Mouse (Mus musculus) layer of hippocampus, adult 9-10 months (tissue): ENCODE results near the gene Hist1h2bb.

Source experiments
- DNase-seq: peaks from one replicate; pipeline ENCODE4 v3.0.0; 2022; ENCODE audit warnings: low spot score

Hist1h2bb gene

GRCm38 (mm10) chr13:23749563-23750121, 3.1 kb downstream of the Hist1h2bb start:
- no peak for DNase-seq

DNA sequence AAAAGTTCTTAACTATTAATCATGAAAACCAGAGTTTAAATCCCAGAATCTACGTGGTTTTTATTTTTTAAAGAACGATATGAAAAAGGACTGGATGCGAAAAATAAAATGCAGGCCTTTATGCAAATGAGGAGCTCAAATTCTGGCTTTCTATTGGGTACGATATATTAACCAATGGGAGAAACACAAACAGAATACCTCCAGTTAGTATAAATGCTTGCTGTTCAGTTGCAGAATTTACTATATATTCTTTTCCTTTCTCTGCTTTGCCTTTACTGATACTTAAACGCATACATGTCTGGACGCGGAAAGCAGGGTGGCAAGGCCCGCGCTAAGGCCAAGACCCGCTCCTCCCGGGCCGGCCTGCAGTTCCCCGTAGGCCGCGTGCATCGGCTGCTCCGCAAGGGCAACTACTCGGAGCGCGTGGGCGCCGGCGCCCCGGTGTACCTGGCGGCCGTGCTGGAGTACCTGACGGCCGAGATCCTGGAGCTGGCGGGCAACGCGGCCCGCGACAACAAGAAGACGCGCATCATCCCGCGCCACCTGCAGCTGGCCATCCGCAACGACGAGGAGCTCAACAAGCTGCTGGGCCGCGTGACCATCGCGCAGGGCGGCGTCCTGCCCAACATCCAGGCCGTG, 4.4 kb downstream of the Hist1h2bb start, which contains the start of gene Hist1h2ab:
Hist1h2ab (plus strand) TSS at position 288 of the 639 bp plus-strand sequence.
- DNase-seq = peak; percentile 68

- DNase-seq = no peak
Observed at GRCm38 (mm10) chr13:23751478-23751956, 5.0 kb downstream of the Hist1h2bb start.

- DNase-seq = peak; percentile 87
Observed at GRCm38 (mm10) chr13:23752067-23752741, 5.7 kb downstream of the Hist1h2bb start, which contains the start of gene Hist1h3b. Hist1h3b (plus strand) TSS chr13:23752267.

DNA sequence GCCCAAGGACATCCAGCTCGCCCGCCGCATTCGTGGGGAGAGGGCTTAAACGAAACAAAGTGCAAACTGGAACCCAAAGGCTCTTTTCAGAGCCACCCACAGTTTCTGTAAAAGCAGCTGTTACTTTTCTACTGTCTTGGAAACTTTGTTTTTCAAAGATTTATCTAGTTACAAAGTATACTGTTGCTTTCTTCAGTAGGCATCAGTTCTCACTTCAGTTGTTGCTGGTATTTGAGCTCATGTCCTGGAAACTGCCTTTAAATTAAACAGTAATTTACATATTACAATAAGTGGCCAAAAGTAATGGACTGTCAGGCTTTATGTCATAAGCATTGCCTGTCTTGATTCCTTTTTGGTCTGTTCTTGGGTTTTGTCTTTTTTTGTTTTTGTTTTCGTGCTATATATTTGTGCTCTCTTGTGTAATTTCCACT, 6.2 kb downstream of the Hist1h2bb start:
- DNase-seq = no peak

DNA sequence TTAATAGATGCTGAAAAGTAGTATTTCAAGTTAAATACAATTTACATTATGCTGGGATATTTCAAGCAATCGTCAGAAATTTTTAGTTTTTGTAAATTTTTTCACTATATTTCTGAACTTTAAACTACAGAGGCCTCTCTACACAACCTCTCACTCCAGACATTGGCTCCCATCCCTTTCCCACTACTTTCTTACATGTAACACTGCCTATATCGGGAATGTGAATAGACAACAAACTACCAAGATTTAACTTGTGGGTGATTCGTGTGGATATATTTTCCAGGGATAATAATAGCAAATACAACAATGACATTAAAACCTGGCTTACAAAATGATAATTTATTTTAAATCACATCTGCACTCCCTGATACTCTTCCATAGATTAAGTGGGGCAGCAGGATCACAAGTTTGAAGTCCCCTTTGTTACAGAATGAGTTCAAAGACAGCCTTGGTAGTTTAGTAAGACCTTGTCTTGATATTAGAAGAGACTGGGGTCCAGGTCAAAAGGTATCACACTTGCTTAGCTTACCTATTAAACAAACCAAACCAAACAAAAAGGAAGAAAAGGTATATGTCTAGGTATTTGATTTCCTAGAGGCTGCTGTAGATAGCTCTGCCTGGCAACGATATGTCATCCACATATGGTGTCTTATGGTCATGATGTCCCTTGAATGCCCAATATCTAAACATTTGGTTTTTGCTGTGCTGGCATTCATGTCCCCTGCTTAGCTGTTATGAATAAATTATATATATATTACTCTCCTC, 7.0 kb downstream of the Hist1h2bb start:
- no peak for DNase-seq

DNA sequence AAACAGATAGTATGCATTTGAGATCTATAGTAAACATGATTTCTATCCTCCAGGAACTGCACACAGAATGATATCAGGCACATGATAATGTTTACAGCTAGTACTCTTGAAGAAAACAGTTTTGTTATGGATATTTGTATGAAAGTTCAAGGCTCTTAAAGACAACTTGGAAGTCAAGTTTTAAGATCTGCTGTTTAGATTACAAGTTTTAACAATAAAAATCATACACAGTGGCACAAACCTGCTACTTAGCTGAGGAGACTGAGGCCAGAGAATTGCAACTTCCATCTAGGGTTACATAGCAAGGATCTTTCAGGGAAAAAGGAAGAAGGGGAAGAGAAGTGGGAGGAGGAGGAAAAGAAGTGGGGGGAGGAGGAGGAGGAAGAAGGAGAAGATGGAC, 8.5 kb downstream of the Hist1h2bb start:
- no peak for DNase-seq

DNA sequence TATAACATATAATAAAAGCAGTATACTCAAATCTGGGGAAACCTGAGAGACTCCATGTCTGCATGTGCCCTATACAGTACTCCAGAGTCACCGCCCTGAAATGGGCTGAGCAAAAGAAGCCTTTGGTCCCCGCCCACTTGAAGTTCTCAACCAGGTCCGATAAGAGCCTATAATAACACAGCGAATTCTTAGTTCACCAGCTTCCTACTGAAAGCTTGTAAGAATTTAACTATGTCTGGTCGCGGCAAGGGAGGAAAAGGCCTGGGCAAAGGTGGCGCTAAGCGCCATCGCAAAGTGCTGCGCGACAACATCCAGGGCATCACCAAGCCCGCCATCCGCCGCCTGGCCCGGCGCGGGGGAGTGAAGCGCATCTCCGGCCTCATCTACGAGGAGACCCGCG, 10.3 kb downstream of the Hist1h2bb start, which contains the start of gene Hist1h4b:
Hist1h4b (plus strand) TSS at position 224 of the 400 bp plus-strand sequence.
- DNase-seq = peak; percentile 93

- DNase-seq = no peak
Observed at GRCm38 (mm10) chr13:23757211-23757773, 10.8 kb downstream of the Hist1h2bb start.

- no peak for DNase-seq
Observed at GRCm38 (mm10) chr13:23757921-23758320, 11.4 kb downstream of the Hist1h2bb start.

DNA sequence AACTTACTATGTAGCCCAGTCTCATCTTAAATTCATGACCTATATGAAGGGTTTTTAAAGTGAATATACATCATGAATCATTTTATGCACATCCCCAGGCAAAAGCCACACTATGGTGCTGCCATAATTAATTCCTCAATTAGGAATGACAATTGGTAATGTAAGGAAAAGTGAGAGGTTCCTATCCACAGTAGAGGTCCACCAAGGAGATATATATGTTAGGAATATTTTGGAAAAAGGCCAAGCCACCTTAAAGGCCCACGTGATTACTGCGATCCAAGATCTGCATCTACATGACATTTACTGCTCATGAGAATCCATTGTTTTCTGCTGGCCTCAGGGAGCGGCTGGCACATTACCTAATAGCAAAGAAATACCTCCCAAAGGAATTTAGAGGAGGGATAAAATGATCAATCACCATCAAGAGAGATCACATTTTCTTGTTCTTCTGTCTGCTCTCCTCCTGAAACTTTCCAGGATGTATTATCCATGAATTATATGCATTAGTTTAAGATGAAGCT, 12.8 kb downstream of the Hist1h2bb start:
- no peak for DNase-seq

GRCm38 (mm10) chr13:23759916-23760239, 13.3 kb downstream of the Hist1h2bb start:
- no peak for DNase-seq

- no peak for DNase-seq
Observed at GRCm38 (mm10) chr13:23760240-23760971, 13.9 kb downstream of the Hist1h2bb start.

DNA sequence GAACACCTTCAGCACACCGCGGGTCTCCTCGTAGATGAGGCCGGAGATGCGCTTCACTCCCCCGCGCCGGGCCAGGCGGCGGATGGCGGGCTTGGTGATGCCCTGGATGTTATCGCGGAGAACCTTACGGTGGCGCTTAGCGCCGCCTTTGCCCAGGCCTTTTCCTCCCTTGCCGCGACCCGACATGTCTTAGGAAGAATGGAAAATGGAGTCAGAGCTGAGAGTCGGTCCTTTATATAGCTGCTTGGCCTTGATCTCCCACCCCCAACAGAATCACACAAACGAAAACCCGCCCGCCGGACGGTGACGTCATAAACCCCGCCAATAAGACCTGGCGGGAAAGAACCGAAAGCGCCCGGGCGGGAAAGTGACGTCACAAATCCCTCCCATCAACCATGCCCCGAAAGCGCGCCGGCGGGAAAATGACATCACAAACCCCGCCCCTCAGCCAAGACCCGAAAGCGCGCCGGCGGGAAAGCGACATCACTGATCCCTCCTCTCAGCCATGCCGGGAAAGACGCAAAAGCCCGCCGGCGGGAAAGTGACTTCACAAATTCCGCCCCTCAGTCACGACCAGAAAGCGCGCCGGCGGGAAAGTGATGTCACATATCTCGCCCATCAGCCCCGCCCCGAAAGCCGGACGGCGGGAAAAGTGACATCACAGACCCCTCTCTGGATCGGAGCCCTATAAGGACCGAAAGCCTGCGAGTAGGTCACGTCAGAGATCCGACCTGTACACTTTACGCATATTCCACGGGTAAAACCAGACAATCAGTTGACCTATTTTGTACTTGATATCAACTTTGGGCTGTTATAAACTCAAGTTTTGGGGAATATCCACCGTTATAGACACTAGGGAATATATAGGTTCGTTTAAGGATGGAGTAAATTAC, 14.7 kb downstream of the Hist1h2bb start, which contains the start of gene Hist1h4a:
Hist1h4a (minus strand) TSS at position 259 of the 893 bp plus-strand sequence.
- peak; percentile 95 for DNase-seq

- DNase-seq = peak; percentile 91
Observed at GRCm38 (mm10) chr13:23761871-23762821, 15.6 kb downstream of the Hist1h2bb start, which contains the start of gene Hist1h3a. Hist1h3a (minus strand) TSS chr13:23762386.

- DNase-seq = no peak
Observed at GRCm38 (mm10) chr13:23763242-23763585, 16.7 kb downstream of the Hist1h2bb start.

DNA sequence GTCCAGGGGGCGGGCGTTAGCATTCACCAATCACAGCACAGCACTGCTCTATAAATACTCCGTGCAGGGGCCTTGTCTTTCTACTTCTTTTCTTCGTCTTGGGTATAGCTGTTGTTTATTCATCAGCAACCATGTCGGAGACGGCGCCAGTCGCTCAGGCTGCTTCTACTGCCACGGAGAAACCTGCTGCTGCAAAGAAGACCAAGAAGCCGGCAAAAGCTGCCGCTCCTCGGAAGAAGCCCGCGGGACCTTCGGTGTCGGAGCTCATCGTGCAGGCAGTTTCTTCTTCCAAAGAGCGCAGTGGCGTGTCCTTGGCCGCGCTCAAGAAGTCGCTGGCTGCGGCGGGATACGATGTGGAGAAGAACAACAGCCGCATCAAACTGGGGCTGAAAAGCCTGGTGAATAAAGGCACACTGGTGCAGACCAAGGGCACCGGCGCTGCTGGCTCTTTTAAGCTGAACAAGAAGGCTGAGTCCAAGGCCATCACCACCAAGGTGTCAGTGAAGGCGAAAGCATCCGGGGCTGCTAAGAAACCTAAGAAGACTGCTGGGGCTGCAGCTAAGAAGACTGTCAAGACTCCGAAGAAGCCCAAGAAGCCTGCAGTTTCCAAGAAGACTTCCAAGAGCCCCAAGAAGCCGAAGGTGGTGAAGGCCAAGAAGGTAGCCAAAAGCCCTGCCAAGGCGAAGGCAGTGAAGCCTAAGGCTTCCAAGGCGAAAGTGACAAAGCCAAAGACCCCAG, 17.2 kb downstream of the Hist1h2bb start, which contains the start of gene Hist1h1a:
Hist1h1a (plus strand) TSS at position 81 of the 738 bp plus-strand sequence.
- DNase-seq = peak; percentile 82
